Mouse (Mus musculus) bone marrow, adult 2 months (tissue): Measurements from ENCODE around the gene Cenpm.

Source experiments
- CTCF ChIP-seq: fragments of 200-500 bp; IDR thresholded peaks from 2 replicates; pipeline ENCODE4 v1.5.1; 2011; ENCODE audit warnings: low read length, control low read depth; ENCODE audit not compliant: control insufficient read depth, insufficient read depth
- POLR2A ChIP-seq: fragments of 200-500 bp; IDR thresholded peaks from 2 replicates; pipeline ENCODE4 v1.6.1; 2011; ENCODE audit warnings: low read depth, mild to moderate bottlenecking, control low read depth, low read length, borderline replicate concordance; ENCODE audit not compliant: control insufficient read depth

GRCm38 (mm10) chr15:82294059-82294458 is 49.5 kb upstream of the Cenpm start:
- peak; percentile 8; the same call in 1 of the 2 replicates for TF ChIP-seq CTCF
- TF ChIP-seq POLR2A, result no peak
